Mouse (Mus musculus): ENCODE results near the gene Ube2i.

Ube2i gene

GRCm38 (mm10) chr17:25274571-25275346 lies at the start of gene Ube2i:
Gene Ube2i (minus strand): TSS chr17:25274622.
- in situ Hi-C loops (cut with MseI, MboI) = no loop called here

GRCm38 (mm10) chr17:25322930-25323329 lies 48.5 kb upstream of the Ube2i start:
- in situ Hi-C loops (cut with MseI, MboI) = no loop called here

DNA sequence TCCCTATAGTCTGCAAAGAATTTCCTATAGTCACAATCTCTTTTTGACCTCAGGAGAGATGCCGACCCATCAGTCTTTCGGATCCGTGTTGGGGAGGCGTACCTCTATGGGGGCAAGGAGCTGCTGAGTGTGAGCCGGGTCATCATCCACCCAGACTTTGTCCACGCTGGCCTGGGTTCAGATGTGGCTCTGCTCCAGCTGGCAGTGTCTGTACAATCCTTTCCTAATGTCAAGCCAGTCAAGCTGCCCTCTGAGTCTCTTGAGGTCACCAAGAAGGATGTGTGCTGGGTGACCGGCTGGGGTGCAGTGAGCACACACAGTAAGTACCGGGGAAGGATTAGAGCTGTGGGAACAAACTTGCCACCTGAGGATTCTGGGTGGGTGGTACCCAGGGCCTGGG lies 46.4 kb upstream of the Ube2i start:
- in situ Hi-C loops (cut with MseI, MboI) = no loop called here

DNA sequence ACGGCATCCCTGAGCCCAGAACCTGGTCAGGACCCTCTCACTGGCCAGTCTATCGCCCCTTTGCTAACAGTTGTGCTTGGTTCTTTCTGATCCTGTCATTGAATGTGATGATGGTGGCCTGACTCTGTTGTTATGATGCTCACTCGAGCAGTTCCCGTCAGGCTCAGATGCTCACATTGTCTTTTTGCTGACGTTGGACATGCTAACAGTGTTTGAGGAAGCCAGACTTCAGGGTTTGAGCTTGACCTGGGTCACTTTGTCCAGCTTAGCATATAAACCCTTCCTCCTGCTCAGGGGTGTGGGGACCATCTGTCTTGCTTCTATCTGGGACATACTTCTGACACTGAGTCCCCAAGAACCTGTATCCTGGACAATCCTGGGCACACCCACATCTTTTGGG lies 43.9 kb upstream of the Ube2i start, which contains the start of gene Prss29:
Gene Prss29 (plus strand): TSS at position 301 of the 400 bp plus-strand sequence.
- in situ Hi-C loops (cut with MseI, MboI) = no loop called here

DNA sequence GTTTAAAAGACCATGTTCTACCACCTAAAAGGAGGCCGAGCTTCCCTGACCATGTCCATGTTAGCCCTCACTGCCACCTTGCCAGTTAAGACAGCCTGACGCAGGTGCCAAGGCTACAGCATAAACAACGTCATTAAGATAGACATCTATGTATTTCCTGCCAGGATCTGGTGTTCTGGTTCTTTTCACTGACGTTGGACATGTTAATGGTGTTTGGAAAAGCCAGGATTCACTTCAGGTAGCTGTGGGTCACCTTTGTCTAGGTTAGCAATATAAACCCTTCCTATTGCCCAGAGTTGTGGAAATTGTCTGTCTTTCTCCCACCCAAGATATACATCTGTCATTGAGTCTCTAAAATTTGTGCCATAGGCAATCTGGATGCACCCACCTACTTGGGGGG lies 33.9 kb upstream of the Ube2i start, which contains the start of gene Prss28:
Gene Prss28 (plus strand): TSS at position 301 of the 400 bp plus-strand sequence.
- in situ Hi-C loops (cut with MseI, MboI) = no loop called here

GRCm38 (mm10) chr17:25298094-25298493 lies 23.7 kb upstream of the Ube2i start, which contains the start of gene Prss34:
Gene Prss34 (plus strand): TSS chr17:25298394.
- in situ Hi-C loops (cut with MseI, MboI) = no loop called here

GRCm38 (mm10) chr17:25294111-25294510 lies 19.7 kb upstream of the Ube2i start:
- in situ Hi-C loops (cut with MseI, MboI) = no loop called here

DNA sequence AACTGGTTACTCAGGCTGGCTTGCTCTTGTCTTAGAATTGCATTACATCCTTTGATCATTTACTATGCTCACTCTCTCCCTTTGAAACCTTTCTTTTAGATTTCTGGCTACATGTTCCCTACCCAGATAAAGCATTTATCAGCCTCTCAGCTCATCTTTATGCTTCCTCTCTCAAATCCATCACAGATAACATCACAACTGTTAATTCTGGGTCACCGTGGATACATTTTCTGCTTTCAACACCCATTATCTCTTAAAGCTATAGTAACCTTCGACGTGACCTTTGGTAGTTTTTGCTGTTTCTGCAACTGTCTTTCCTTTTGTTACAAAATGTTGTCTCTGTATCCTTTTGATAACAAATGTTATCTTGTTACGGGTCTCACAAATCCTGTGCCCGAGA lies 19.1 kb upstream of the Ube2i start:
- in situ Hi-C loops (cut with MseI, MboI) = no loop called here

- in situ Hi-C loops (cut with MseI, MboI) = no loop called here
Observed at GRCm38 (mm10) chr17:25290411-25290810, 16.0 kb upstream of the Ube2i start.

- in situ Hi-C loops (cut with MseI, MboI) = no loop called here
Observed at GRCm38 (mm10) chr17:25288842-25289241, 14.4 kb upstream of the Ube2i start.

GRCm38 (mm10) chr17:25285033-25285432 lies 10.6 kb upstream of the Ube2i start:
- in situ Hi-C loops (cut with MseI, MboI) = no loop called here

GRCm38 (mm10) chr17:25282133-25282532 lies 7.7 kb upstream of the Ube2i start:
- in situ Hi-C loops (cut with MseI, MboI) = no loop called here

DNA sequence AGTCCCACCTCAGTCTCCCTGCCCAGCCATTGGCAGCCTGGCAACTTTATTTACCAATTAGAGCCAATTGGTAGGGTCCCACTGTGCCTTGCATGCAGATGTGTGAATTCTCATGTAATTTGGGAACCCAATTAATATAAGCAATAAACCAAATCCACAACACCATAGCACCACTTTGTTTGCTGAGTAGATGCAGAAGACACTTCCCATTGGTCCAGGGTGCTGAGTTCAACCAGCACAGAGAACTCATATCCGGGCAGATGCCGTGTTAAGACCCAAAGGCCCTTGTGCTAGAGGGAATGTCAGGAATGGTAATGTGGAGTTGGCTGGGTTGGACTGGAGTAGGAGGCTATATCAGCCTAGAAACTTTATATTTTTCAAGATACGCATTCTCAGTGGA lies 1.4 kb upstream of the Ube2i start:
- in situ Hi-C loops (cut with MseI, MboI) = no loop called here

GRCm38 (mm10) chr17:25273706-25274501 lies 518 bp downstream of the Ube2i start:
- in situ Hi-C loops (cut with MseI, MboI) = no loop called here

- in situ Hi-C loops (cut with MseI, MboI) = no loop called here
Observed at GRCm38 (mm10) chr17:25272951-25273705, 1.3 kb downstream of the Ube2i start.

GRCm38 (mm10) chr17:25272326-25272725 lies 2.1 kb downstream of the Ube2i start:
- in situ Hi-C loops (cut with MseI, MboI) = no loop called here

DNA sequence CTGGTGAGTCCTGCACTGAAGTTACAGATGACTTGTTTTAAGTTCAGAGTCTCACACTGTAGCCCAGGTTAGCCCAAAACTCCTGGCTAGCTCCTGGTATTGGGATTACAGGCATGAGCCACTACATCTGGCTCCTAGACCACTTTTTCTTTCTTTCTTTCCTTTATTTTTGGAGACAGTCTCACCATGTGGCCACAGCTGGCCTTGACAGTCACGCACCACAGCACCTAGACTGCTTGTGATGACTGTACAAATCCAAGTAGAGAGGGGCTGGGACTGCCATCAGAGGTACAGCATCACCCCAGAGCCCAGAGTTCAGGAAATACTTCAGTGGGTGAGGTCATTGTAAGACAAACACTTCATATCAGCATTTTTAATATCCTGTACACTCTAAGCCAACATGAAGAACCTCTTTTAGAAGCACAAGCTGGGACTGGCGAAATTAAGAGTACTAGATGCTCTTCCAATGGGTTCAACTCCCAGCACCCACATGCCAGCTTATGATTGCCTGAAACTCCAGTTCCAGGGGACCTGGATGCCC lies 3.6 kb downstream of the Ube2i start:
- in situ Hi-C loops (cut with MseI, MboI) = no loop called here

- in situ Hi-C loops (cut with MseI, MboI) = no loop called here
Observed at GRCm38 (mm10) chr17:25264453-25264852, 10.0 kb downstream of the Ube2i start.

- in situ Hi-C loops (cut with MseI, MboI) = no loop called here
Observed at GRCm38 (mm10) chr17:25257804-25258261, 16.6 kb downstream of the Ube2i start.

DNA sequence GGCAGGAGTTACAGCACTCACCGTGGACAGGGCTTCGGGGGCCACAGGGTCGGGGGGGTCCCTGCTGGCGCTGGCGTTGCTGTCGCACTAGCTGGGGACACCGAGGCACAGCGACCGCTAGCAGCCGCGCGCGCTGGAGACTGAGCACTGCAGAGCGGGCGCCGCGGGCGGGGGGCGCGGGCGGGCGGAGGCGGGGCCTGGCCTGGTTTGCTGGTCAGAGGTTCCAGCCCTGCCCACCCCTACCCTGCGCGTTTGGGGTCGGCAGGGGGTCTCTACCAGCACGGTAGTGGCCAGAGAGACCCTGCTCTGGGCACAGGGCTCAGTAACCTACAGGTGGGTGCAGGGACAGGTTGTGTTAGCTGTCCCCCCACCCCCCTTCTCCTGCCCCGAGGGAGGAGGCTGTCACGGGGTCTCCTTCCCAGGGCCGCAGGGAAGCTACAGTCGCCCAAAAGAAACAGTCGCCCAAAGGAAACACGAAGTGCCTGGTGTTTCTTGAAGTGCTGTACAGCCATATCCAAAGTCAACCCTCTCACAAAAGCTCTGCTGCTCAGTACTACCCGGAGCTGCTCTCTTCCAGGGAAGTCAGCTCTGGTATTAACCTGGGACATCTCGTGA lies 18.2 kb downstream of the Ube2i start, which contains the start of gene Baiap3:
Gene Baiap3 (minus strand): TSS at position 225 of the 615 bp plus-strand sequence.
- in situ Hi-C loops (cut with MseI, MboI) = no loop called here

DNA sequence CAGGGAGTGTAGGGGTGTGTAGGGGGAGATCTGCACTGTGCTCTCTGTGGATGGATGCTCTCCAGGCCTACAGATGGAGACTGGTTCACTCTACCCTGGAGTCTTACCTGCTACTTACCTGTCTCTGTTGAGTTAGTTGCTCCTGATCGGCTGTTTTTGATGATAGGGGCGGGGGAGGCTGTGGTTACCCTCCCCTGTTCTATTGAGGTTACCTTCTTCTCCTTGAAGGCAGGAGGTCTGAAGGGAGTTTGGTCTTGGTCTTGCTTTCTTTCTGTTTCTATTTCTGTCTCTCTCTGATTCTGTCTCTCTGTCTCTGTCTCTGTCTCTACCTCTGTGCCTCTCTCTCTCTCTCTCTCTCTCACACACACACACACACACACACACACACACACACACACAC lies 19.3 kb downstream of the Ube2i start:
- in situ Hi-C loops (cut with MseI, MboI) = no loop called here
